Comparison of ENCODE assay signal across 9 mouse cellular contexts in the genomic region with DNA sequence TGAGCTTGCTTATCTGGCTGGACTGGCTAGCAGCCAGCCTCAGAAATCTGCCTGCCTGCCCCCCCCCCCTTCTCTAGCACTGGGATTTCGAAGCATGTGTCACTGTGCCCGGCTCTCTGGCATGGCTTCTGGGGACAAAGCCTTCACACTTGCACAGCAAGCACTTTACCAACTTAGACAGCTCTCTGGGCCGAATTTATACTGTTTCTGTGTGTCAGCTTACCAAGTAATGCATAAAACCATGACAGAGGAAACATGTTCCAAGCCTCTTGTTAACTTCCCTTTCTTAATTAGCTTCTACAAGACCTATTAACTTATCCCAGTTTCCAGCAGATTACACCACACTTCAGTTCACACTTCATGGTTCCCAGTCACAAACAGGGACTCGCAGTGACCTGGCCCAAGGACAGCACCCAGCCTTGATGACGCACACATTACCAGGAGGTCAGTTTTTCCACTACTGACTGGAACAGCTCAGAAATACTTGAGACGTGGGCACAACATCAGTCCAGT.
A peak's percentile ranks its signal among the peaks of the same experiment; 100 is the strongest.
DNase-seq lines count a peak whose midpoint lies in the region; ATAC-seq lines count a peak whose summit lies in the region.
"Had no signal": no experiment of that assay in that cellular context is flagged by ENCODE, and none has a peak within 500 bp of the region (broad histone marks: within the 10 kb centered on the region; RNA-seq: fewer than 3 reads in every experiment).

No protein-coding gene starts in this region.

- peak; percentile 52 to 62 for DNase-seq in cerebellum, postnatal 14 days
- DNase-seq in cerebellum, adult 8-10 months = no peak
- DNase-seq in right cerebral cortex, postnatal 4 days = peak; percentile 8
- no peak for DNase-seq in right cerebral cortex, adult 18-20 months
- peak; percentile 75 for DNase-seq in heart, postnatal 25 days (ENCODE audit: low spot score)
- no peak for DNase-seq in thymus, postnatal 14 days
- no peak for DNase-seq in thymus, postnatal 36 days
- DNase-seq: spleen, adult 18-20 months had no signal

- intact Hi-C loops in heart, postnatal 25 days (cut with DNase I) = no loop called here

- ATAC-seq in megakaryocyte-erythroid progenitor cell, adult 5-6 weeks (replicated peaks; ENCODE audit: low FRiP score, low TSS enrichment, poor library complexity, severe bottlenecking) = no peak

Comparison
In these comparisons a context has a peak if more than half of its experiments do, and no peak if none do; other contexts are left out.
1. DNase-seq: peak in cerebellum, postnatal 14 days (2 of 2), right cerebral cortex, postnatal 4 days (single experiment) and heart, postnatal 25 days (single experiment); none in cerebellum, adult 8-10 months (single experiment), right cerebral cortex, adult 18-20 months (single experiment), thymus, postnatal 14 days (single experiment) and thymus, postnatal 36 days (0 of 2).